Mouse (Mus musculus) kidney, embryonic 15.5 days (tissue): ENCODE measurements around the gene Gm28051. TPM values are rescaled to one million over a fixed set of nuclear protein-coding genes. Genes with fewer than 3 reads are reported as not detected.

Experiments
- ATAC-seq: fragments of 200-750 bp; cut with Nextera tagmentation; replicated peaks from 2 replicates; pipeline ENCODE4 v1.8.0; 2017; ENCODE audit warnings: moderate TSS enrichment; ENCODE audit not compliant: low FRiP score
- H3K27ac ChIP-seq: fragments of 300-500 bp; sonication (generic); 2 replicates; pipeline ENCODE4 v1.5.1; 2015; ENCODE audit warnings: mild to moderate bottlenecking, inconsistent platforms
- H3K27me3 ChIP-seq: fragments of 300-500 bp; sonication (generic); 2 replicates; pipeline ENCODE4 v1.6.1; 2015; ENCODE audit warnings: inconsistent platforms
- H3K36me3 ChIP-seq: fragments of 300-500 bp; sonication (generic); 2 replicates; pipeline ENCODE4 v1.6.1; 2015; ENCODE audit warnings: inconsistent platforms
- H3K4me1 ChIP-seq: fragments of 300-500 bp; sonication (generic); 2 replicates; pipeline ENCODE4 v1.6.1; 2015; ENCODE audit warnings: inconsistent platforms
- H3K4me2 ChIP-seq: fragments of 300-500 bp; sonication (generic); 2 replicates; pipeline ENCODE4 v1.6.1; 2015; ENCODE audit warnings: moderate library complexity, mild to moderate bottlenecking, inconsistent platforms
- H3K4me3 ChIP-seq: fragments of 300-500 bp; sonication (generic); replicated peaks from 2 replicates; pipeline ENCODE4 v1.5.1; 2015; ENCODE audit warnings: mild to moderate bottlenecking, inconsistent platforms
- H3K9ac ChIP-seq: fragments of 300-500 bp; sonication (generic); 2 replicates; pipeline ENCODE4 v1.6.1; 2015; ENCODE audit warnings: mild to moderate bottlenecking, inconsistent platforms
- H3K9me3 ChIP-seq: fragments of 300-500 bp; sonication (generic); replicated peaks from 2 replicates; pipeline ENCODE4 v1.6.1; 2016; ENCODE audit warnings: inconsistent platforms
- WGBS: fragments of 180-500 bp; shearing (Covaris S2); methylation state at CpG from one replicate; pipeline ENCODE4 v1.1.7; 2015; ENCODE audit warnings: mixed read lengths; 5-methylcytosine and 5-hydroxymethylcytosine counted together
- polyA plus RNA-seq: library from polyadenylated mRNA; unstranded; fragments of >200 nt; fragmentation: Nextera tagmentation; extraction: Ambion mirVana; gene quantifications from 2 replicates; pipeline ENCODE4 v1.2.1, GENCODE M21; 2015

The Gm28051 gene
- polyA plus RNA-seq, 1 experiment from 2014 or later: not detected

DNA sequence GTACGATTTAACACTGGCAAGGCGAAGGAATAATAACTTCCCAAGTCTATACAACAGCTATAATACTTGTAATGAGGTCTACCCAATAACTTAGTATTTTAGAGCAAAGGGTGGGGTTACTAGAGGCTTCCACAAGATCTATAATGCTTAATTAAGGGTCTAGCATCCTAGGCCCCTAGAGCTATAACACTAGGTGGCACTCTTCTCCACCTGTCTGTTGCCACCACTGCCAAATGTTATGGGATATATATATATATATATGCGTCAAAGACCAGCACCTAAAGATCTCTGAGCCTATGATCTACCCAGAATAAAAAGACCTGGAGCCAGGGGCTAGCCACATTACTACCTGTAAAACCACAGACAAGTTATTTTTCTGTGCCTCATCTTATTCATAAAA is 17.3 kb downstream of the Gm28051 start:
- no peak overlapping the region for H3K27ac ChIP-seq
- no peak for ATAC-seq
- no peak overlapping the region for H3K9ac ChIP-seq
- 70% methylated on average over 3 of the region's 3 CpGs for WGBS
- peaks cover 22% of the 10 kb centered on the region for H3K4me1 ChIP-seq
- H3K27me3 ChIP-seq: no peaks in the 10 kb centered on the region
- no peak overlapping the region for H3K4me2 ChIP-seq
- no peak overlapping the region for H3K4me3 ChIP-seq
- H3K9me3 ChIP-seq: no peaks in the 10 kb centered on the region
- H3K36me3 ChIP-seq: peaks cover 7% of the 10 kb centered on the region

DNA sequence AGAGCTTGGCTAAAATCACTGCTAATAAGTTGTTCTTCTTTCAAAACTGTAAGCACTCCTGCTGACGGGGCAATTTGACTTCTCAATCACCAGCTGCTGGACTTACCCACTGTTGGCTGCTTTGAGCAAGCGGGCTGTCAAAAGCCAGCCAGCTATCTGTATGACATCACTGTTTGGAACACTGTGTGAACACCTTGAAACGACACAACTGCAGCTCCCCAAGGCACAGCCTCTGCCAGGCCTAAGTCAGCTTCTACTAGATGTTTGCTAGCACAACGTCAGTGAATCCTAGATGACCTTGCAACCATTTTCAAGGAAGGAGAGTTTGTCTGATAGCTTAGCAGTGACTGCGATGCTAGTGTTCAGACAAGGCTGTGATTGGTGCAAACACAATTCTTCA is 18.5 kb downstream of the Gm28051 start:
- H3K4me1 ChIP-seq: peaks cover 13% of the 10 kb centered on the region
- no peak for ATAC-seq

DNA sequence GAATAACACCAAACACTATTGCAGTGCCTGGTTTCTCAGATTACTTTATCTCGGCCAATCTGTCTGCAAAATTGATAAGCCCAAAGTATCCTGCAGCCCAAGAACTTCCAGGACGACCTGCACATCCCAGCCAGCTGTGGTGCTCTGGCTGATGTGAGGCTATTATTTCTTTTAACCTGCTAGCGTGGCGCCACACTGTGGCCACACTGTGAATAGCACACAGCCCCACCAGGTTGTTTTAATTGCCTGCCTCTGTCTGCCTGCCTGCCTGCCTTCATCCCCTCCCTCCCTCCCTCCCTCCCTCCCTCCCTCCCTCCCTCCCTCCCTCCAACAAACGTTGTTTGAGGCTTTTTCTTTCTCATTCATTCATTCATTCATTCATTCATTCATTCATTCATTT is 24.2 kb downstream of the Gm28051 start:
- Histone ChIP-seq H3K9ac (no peak overlapping the region), H3K27ac (no peak overlapping the region), H3K36me3 (no peaks in the 10 kb centered on the region), H3K4me2 (no peak overlapping the region), H3K9me3 (no peaks in the 10 kb centered on the region), H3K4me1 (peaks cover 24% of the 10 kb centered on the region), H3K27me3 (no peaks in the 10 kb centered on the region), H3K4me3 (no peak overlapping the region)
- WGBS: 8% methylated on average over 5 of the region's 5 CpGs
- ATAC-seq: no peak

More for the DNA sequence above, 18.5 kb downstream of the Gm28051 start:
- no peak overlapping the region for H3K27ac ChIP-seq
- H3K36me3 ChIP-seq: peaks cover 7% of the 10 kb centered on the region
- H3K9ac ChIP-seq: no peak overlapping the region
- no peaks in the 10 kb centered on the region for H3K27me3 ChIP-seq
- 74% methylated on average over 5 of the region's 5 CpGs for WGBS
- no peak overlapping the region for H3K4me2 ChIP-seq
- no peak overlapping the region for H3K4me3 ChIP-seq
- H3K9me3 ChIP-seq: no peaks in the 10 kb centered on the region

DNA sequence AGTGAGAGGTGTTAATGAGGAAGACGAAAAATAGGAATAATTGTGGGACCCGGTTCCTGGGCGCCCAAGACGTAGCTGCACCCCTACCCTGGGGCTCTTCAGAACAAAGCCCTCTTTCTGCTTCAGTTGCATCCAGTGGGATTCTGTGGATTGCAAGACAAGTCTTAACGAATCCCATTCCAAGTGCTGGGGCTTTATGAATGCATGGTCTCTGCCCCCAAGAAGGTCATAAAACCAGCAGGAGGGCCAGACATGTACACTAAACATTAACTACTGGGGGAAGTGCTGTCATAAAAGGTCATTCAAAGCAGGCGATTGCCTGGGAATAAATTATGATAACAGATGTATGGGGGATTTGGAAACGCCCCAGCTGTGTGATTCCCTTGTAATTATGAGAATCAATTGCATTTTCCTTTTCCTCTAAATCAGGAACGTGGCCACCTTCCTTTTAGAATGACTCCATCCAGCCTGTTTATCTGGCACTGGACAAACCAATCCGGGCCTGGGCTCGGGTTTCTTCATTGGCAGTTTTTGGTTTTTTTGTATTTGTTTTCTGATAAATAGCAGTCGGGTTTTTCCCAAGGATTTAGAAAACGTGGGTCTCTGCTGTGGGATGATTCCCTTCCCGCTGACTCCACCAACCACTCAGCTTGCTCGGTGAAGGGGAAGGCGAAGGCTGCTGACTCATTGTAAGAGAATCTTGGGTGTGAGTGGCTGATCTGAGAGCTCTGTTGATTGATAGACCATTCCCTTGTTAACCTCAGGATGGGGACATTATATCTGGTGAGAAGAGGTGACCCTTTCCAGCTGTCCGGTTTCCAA is 26.6 kb downstream of the Gm28051 start:
- Histone ChIP-seq H3K36me3 (no peaks in the 10 kb centered on the region), H3K27ac (peak overlapping the region; percentile 92), H3K4me1 (peaks cover 24% of the 10 kb centered on the region), H3K9ac (no peak overlapping the region), H3K4me3 (peak overlapping the region; percentile 23), H3K4me2 (peak overlapping the region; percentile 57), H3K27me3 (no peaks in the 10 kb centered on the region), H3K9me3 (no peaks in the 10 kb centered on the region)
- peak; percentile 59 for ATAC-seq
- WGBS: 14% methylated on average over 16 of the region's 16 CpGs

DNA sequence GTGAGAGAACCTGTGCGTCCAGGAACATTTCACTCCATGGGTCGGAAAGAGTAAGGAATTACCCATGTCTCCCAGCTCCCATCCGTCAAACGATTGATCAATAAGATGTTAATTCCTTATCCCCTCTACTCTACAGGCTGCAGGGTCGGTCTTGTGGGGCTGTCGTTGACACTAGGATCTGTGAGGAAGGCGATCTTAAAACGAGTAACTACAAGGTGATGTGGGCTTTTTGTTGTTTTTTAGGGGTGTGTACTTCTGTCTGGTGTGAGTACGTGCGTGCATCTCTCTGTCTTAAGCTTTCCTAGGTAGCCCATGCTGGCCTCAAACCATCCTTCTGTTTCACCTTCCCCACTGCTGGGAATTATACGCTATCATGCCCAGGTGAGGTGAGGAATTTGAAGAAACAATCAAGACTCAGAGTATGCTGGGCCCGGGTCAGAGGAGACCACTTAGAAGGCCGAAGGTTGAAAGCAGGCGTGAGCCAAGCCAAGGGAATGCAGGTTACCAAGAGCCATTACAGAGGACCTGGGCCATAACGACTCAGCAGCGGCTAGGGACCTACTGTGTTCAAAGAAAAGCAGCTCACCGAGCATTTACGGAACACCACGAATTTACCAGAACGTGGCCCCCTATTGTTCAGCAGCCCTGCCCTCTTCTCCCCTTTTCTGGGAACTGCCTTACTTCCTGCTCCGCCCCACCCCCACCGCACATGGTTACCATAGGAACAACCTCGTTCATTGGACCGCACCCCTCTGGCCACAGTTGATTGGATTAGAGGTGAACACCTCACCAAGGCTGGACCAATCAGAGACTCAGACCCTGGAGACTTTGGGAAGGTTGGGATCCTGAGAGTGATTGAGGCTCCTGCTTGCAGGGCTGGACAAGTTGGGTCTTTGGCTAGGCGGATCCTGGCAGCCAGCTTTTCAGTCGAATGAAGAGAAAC is 27.4 kb downstream of the Gm28051 start:
- peak overlapping the region; percentile 57 for H3K4me2 ChIP-seq
- H3K36me3 ChIP-seq: no peaks in the 10 kb centered on the region
- H3K9ac ChIP-seq: no peak overlapping the region
- WGBS: 30% methylated on average over 26 of the region's 26 CpGs
- H3K4me3 ChIP-seq: peak overlapping the region; percentile 23
- no peaks in the 10 kb centered on the region for H3K9me3 ChIP-seq
- H3K4me1 ChIP-seq: peaks cover 24% of the 10 kb centered on the region
- peak overlapping the region; percentile 92 for H3K27ac ChIP-seq
- peak; percentile 98 for ATAC-seq
- no peaks in the 10 kb centered on the region for H3K27me3 ChIP-seq

DNA sequence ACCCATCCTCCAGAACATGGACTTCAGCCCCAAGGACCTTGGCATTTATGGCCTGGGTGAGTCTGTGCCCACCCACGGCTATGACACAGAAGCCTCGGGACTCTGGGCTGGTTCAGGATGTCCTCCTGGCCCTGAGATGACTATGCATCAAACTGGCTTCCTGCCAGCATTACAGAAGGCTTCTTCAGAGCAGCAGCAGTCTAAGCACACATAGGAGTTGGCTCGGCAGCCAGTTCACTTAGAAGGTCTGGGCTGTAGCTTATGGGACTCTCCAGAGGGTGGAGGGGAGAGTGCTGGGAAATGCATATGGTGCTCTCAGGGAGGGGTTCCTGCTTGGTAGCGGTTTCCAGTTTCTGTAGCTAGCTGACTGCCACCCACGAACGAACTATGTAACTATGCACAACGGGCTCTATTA is 31.8 kb downstream of the Gm28051 start:
- ATAC-seq: no peak
- Histone ChIP-seq H3K4me1 (peaks cover 20% of the 10 kb centered on the region), H3K36me3 (no peaks in the 10 kb centered on the region), H3K27me3 (no peaks in the 10 kb centered on the region), H3K4me3 (no peak overlapping the region), H3K9me3 (no peaks in the 10 kb centered on the region), H3K4me2 (no peak overlapping the region), H3K9ac (no peak overlapping the region), H3K27ac (no peak overlapping the region)
- WGBS: 64% methylated on average over 7 of the region's 7 CpGs

DNA sequence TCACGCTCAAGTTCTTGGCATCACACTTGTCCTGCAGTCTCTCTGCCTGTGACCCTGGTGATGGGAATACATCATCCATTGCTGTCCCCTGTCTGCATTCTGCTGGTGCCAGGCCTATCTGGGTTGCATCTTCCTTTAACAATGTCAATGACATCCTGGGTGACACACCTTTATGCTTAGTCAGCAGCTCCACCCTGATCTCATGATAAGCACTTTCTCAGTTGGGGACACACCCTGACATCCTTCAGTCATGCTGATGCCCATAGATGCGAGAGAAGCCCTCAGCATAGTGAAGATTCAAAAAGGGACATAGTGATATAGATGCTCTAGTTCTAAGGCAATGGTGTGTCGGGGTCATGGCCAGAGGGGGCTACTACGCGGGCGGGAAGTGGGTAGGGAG is 32.4 kb downstream of the Gm28051 start:
- H3K4me2 ChIP-seq: no peak overlapping the region
- WGBS: 93% methylated on average over 6 of the region's 6 CpGs
- no peaks in the 10 kb centered on the region for H3K27me3 ChIP-seq
- no peaks in the 10 kb centered on the region for H3K36me3 ChIP-seq
- no peak overlapping the region for H3K4me3 ChIP-seq
- H3K27ac ChIP-seq: no peak overlapping the region
- H3K9ac ChIP-seq: no peak overlapping the region
- no peaks in the 10 kb centered on the region for H3K9me3 ChIP-seq
- H3K4me1 ChIP-seq: peaks cover 15% of the 10 kb centered on the region
- ATAC-seq: no peak

DNA sequence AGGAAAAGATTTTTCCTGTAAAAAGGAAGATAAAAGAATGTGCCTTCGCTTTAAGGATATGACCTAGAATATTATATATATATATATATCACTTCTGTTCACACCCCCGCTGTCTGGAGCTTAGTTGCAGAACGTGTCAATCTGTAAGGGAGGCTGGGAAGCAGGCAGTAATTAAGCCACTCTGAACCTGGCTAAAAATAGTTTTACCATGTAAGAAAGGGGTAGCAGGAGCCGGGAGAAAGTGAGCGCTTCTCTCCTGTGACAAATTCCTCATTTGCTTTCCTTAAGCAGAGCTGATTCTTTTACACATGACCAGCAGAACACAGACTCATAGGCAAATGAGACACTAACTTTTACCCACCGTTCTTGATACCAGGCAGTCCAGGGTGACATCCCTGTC is 33.7 kb downstream of the Gm28051 start:
- H3K27ac ChIP-seq: no peak overlapping the region
- H3K4me3 ChIP-seq: no peak overlapping the region
- no peak for ATAC-seq
- H3K36me3 ChIP-seq: no peaks in the 10 kb centered on the region
- no peaks in the 10 kb centered on the region for H3K27me3 ChIP-seq
- H3K9me3 ChIP-seq: no peaks in the 10 kb centered on the region
- H3K9ac ChIP-seq: no peak overlapping the region
- no peak overlapping the region for H3K4me2 ChIP-seq
- H3K4me1 ChIP-seq: peaks cover 19% of the 10 kb centered on the region
- 66% methylated on average over 6 of the region's 6 CpGs for WGBS

DNA sequence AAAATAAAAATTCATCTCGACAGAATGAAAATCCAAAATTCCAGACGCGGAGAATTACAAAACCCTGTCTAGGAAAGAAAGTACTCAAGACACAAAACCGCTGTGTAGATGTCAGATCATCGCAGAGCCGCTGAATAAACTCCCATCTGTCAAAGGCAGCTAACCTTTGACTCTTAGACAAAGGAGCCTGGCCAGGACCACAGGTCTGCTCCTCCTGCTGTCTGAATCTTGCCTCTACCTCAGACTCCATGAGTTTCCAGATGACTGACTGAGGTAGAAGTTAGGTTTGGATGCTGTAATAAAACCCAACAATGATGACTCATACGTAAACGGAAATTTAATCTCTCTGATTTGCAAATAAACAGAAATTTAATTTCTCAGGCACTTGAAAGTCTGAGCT is 34.6 kb downstream of the Gm28051 start:
- Histone ChIP-seq H3K27me3 (no peaks in the 10 kb centered on the region), H3K9ac (no peak overlapping the region), H3K4me2 (no peak overlapping the region), H3K9me3 (no peaks in the 10 kb centered on the region), H3K27ac (peak overlapping the region; percentile 47; the same call in 1 of the 2 replicates), H3K4me1 (peaks cover 19% of the 10 kb centered on the region), H3K4me3 (no peak overlapping the region), H3K36me3 (no peaks in the 10 kb centered on the region)
- ATAC-seq: peak; percentile 48; the same call in 1 of the 2 replicates
- WGBS: 56% methylated on average over 8 of the region's 8 CpGs

DNA sequence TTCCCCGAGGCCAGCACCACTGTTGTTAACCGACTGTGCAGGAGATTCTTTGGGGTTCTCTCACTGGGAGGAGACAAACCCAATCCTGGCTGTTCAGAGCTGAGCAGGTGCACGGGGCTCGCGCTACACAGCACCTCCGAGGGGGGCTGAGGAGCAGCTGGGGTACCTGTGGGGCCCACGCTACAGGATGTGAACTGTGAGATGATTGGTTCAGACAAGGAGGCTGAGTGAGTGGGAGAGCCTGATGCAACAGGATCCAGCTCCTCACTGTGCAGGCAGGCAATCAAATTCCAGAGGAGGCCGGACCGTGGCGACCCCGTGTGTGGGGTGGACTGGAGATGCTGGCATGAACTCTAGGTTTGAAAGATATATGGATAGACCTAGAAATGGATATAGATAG is 35.1 kb downstream of the Gm28051 start:
- Histone ChIP-seq H3K27me3 (no peaks in the 10 kb centered on the region), H3K4me3 (no peak overlapping the region), H3K4me1 (peaks cover 19% of the 10 kb centered on the region), H3K36me3 (no peaks in the 10 kb centered on the region), H3K9ac (no peak overlapping the region), H3K9me3 (no peaks in the 10 kb centered on the region), H3K27ac (peak overlapping the region; percentile 47; the same call in 1 of the 2 replicates), H3K4me2 (peak overlapping the region; percentile 34; the same call in 1 of the 2 replicates)
- peak; percentile 83 for ATAC-seq
- WGBS: 27% methylated on average over 11 of the region's 11 CpGs

DNA sequence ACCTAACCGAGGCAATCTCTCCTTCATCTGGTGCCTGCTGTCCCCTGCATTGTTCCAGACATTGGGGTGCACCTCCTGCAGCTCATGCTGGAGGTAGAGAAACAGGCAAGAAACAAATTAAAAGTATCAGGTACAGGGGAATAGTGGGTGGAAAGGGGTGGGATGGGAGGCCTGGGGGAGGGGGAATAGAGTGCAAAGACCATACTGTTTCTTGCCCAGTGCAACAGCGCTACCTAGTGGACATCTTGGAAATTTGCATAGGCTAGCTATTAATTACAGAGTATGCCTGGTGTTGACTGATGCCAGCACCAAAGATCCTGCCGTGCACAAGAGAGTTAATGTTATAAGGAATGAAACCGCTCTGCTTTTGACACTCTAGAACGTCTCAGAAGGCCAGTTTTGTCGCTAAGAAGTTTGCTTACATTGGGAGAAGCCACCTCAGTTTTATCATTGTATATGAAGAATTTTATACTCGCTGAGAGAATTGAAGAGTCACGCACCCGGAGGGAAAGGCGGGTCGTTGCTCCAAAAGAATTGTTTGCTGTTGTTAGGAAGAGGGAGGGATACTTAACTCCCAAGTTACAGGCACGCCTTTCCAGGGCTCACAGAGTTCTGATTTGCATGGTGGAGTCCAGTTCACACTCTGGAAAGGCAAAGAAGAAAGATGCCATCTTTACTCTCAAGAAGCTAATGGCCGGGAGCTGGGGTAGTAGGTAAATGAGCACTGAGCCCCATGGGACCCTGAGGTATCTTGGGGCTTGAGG is 37.8 kb downstream of the Gm28051 start:
- no peaks in the 10 kb centered on the region for H3K27me3 ChIP-seq
- 0 out of 2 replicates have a peak overlapping the region, but pooled peaks have one; percentile 23 for H3K4me2 ChIP-seq
- no peaks in the 10 kb centered on the region for H3K36me3 ChIP-seq
- no peaks in the 10 kb centered on the region for H3K9me3 ChIP-seq
- no peak overlapping the region for H3K9ac ChIP-seq
- no peak overlapping the region for H3K4me3 ChIP-seq
- 35% methylated on average over 13 of the region's 13 CpGs for WGBS
- peaks cover 19% of the 10 kb centered on the region for H3K4me1 ChIP-seq
- peak; percentile 60 for ATAC-seq
- H3K27ac ChIP-seq: no peak overlapping the region
